Mouse (Mus musculus): ENCODE results near the gene Rpl23a. TPM values are rescaled to one million over a fixed set of nuclear protein-coding genes. Genes with fewer than 3 reads are reported as not detected.
A peak's percentile ranks its signal among the peaks of the same experiment; 100 is the strongest.
"Not testable (repeated sequence)": the region's sequence is repeated elsewhere in the genome, so short reads cannot be mapped to it uniquely, and the experiment has no call there.

The Rpl23a gene
- polyA plus RNA-seq, 1 experiment = 299 TPM

- H3K4me1 ChIP-seq (ENCODE audit: control insufficient read depth, insufficient read depth, low read length) = peaks cover 1% of the 10 kb centered on the region
- H3K4me3 ChIP-seq (replicated peaks; ENCODE audit: control insufficient read depth, low read depth, low read length) = no peak overlapping the region
- WGBS = 66% methylated on average over 6 of the region's 6 CpGs
- TF ChIP-seq CTCF (IDR thresholded peaks at IDR 0.05; ENCODE audit: control insufficient read depth, insufficient read depth, low read length) (no peak), POLR2A (IDR thresholded peaks at IDR 0.05; ENCODE audit: borderline replicate concordance, control insufficient read depth, low read depth, low read length) (no peak)
- no peak overlapping the region for H3K27ac ChIP-seq (ENCODE audit: control insufficient read depth, insufficient read depth, low read depth, low read length, poor library complexity)
Observed at GRCm38 (mm10) chr11:78190041-78190440, 6.7 kb upstream of the Rpl23a start.

GRCm38 (mm10) chr11:78189234-78190040 lies 6.1 kb upstream of the Rpl23a start:
- peak overlapping the region; percentile 4 for H3K4me3 ChIP-seq (replicated peaks; ENCODE audit: control insufficient read depth, low read depth, low read length)
- TF ChIP-seq CTCF (IDR thresholded peaks at IDR 0.05; ENCODE audit: control insufficient read depth, insufficient read depth, low read length) (no peak), POLR2A (IDR thresholded peaks at IDR 0.05; ENCODE audit: borderline replicate concordance, control insufficient read depth, low read depth, low read length) (no peak)
- no peaks in the 10 kb centered on the region; the same call in 1 of the 2 replicates for H3K4me1 ChIP-seq (ENCODE audit: control insufficient read depth, insufficient read depth, low read length)
- no peak overlapping the region; the same call in 1 of the 2 replicates for H3K27ac ChIP-seq (ENCODE audit: control insufficient read depth, insufficient read depth, low read depth, low read length, poor library complexity)
- 4% methylated on average over 42 of the region's 42 CpGs for WGBS

GRCm38 (mm10) chr11:78188331-78189233 lies 5.2 kb upstream of the Rpl23a start, which contains the start of gene Rab34:
TSS of gene Rab34 (plus strand) at chr11:78188430.
- Histone ChIP-seq H3K4me3 (replicated peaks; ENCODE audit: control insufficient read depth, low read depth, low read length) (peak within 1 kb of the TSS; percentile 4), H3K4me1 (ENCODE audit: control insufficient read depth, insufficient read depth, low read length) (no peaks in the 10 kb centered on the region; the same call in 1 of the 2 replicates), H3K27ac (ENCODE audit: control insufficient read depth, insufficient read depth, low read depth, low read length, poor library complexity) (no peak within 1 kb of the TSS; the same call in 1 of the 2 replicates)
- 1% methylated on average over 79 of the region's 80 CpGs for WGBS
- TF ChIP-seq CTCF (IDR thresholded peaks at IDR 0.05; ENCODE audit: control insufficient read depth, insufficient read depth, low read length) (no peak), POLR2A (IDR thresholded peaks at IDR 0.05; ENCODE audit: borderline replicate concordance, control insufficient read depth, low read depth, low read length) (no peak)

DNA sequence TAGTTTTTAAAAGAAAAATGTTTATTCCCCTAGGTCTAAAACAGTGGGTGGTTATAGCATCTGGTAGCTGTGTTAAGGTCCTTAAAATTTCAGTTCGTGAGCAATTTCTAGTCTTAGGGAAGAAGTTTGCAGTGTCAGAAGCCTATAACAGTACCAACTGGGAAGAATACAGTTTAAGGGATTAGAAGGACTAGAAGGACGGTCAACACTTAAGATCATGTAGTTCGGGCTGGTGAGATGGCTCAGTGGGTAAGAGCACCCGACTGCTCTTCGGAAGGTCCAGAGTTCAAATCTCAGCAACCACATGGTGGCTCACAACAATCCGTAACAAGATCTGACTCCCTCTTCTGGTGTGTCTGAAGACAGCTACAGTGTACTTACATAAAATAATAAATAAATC lies 1.3 kb upstream of the Rpl23a start:
- H3K4me3 ChIP-seq (replicated peaks; ENCODE audit: control insufficient read depth, low read depth, low read length); H3K4me1 ChIP-seq (ENCODE audit: control insufficient read depth, insufficient read depth, low read length); H3K27ac ChIP-seq (ENCODE audit: control insufficient read depth, insufficient read depth, low read depth, low read length, poor library complexity): not testable (repeated sequence)
- WGBS = 85% methylated on average over 6 of the region's 6 CpGs

DNA sequence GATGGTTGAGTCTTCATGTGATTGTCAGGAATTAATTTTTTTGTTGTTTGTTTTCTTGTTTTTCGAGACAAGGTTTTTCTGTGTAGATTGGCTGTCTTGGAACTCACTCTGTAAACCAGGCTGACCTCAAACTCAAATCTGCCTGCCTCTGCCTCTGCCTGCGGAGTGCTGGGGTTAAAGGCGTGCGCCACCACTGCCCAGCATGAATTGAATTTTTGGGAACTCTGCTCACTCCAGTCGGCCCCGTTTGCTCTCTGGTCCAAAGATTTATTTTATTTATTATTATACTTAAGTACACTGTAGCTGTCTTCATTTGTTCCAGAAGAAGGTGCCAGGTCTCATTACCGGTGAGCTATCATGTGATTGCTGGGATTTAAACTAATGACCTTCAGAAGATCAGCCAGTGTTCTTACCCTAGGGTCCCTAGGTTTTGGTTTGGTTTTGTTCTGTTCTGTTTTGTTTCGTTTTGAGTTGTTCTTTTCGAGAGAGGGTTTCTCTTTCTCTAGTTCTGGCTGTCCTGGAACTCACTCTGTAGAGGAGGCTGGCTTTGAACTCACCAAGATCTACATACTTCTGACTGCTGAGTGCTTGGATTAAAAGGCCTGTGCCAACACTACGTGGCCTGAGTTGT lies 615 bp upstream of the Rpl23a start:
- Histone ChIP-seq H3K4me1 (ENCODE audit: control insufficient read depth, insufficient read depth, low read length) (no peaks in the 10 kb centered on the region; the same call in none of the 2 replicates), H3K27ac (ENCODE audit: control insufficient read depth, insufficient read depth, low read depth, low read length, poor library complexity) (no peak overlapping the region), H3K4me3 (replicated peaks; ENCODE audit: control insufficient read depth, low read depth, low read length) (no peak overlapping the region)
- TF ChIP-seq POLR2A (IDR thresholded peaks at IDR 0.05; ENCODE audit: borderline replicate concordance, control insufficient read depth, low read depth, low read length) = no peak
- no peak for TF ChIP-seq CTCF (IDR thresholded peaks at IDR 0.05; ENCODE audit: control insufficient read depth, insufficient read depth, low read length)
- WGBS = 56% methylated on average over 10 of the region's 10 CpGs

- peak overlapping the region; percentile 88 for H3K27ac ChIP-seq (ENCODE audit: control insufficient read depth, insufficient read depth, low read depth, low read length, poor library complexity)
- H3K4me3 ChIP-seq (replicated peaks; ENCODE audit: control insufficient read depth, low read depth, low read length) = peak overlapping the region; percentile 28
- TF ChIP-seq CTCF (IDR thresholded peaks at IDR 0.05; ENCODE audit: control insufficient read depth, insufficient read depth, low read length) (no peak), POLR2A (IDR thresholded peaks at IDR 0.05; ENCODE audit: borderline replicate concordance, control insufficient read depth, low read depth, low read length) (no peak)
- 5% methylated on average over 7 of the region's 7 CpGs for whole genome bisulfite sequencing
- no peaks in the 10 kb centered on the region; the same call in none of the 2 replicates for H3K4me1 ChIP-seq (ENCODE audit: control insufficient read depth, insufficient read depth, low read length)
Observed at GRCm38 (mm10) chr11:78182450-78182849, 934 bp downstream of the Rpl23a start.

GRCm38 (mm10) chr11:78181830-78182357 lies 1.5 kb downstream of the Rpl23a start:
- no peaks in the 10 kb centered on the region; the same call in none of the 2 replicates for H3K4me1 ChIP-seq (ENCODE audit: control insufficient read depth, insufficient read depth, low read length)
- H3K4me3 ChIP-seq (replicated peaks; ENCODE audit: control insufficient read depth, low read depth, low read length) = no peak overlapping the region
- TF ChIP-seq CTCF (IDR thresholded peaks at IDR 0.05; ENCODE audit: control insufficient read depth, insufficient read depth, low read length) = no peak
- no peak for TF ChIP-seq POLR2A (IDR thresholded peaks at IDR 0.05; ENCODE audit: borderline replicate concordance, control insufficient read depth, low read depth, low read length)
- no peak overlapping the region for H3K27ac ChIP-seq (ENCODE audit: control insufficient read depth, insufficient read depth, low read depth, low read length, poor library complexity)
- 36% methylated on average over 2 of the region's 2 CpGs for WGBS

All from bone marrow, adult 2 months (tissue).